Mouse (Mus musculus) lung, postnatal 0 days (tissue): Measurements from ENCODE around the gene Efl1. TPM values are rescaled to one million over a fixed set of nuclear protein-coding genes. Genes with fewer than 3 reads are reported as not detected.
A peak's percentile ranks its signal among the peaks of the same experiment; 100 is the strongest.

Experiments
- ATAC-seq: fragments of 200-750 bp; cut with Nextera tagmentation; 2 replicates; pipeline ENCODE4 v1.8.0; 2017; ENCODE audit warnings: moderate library complexity
- DNase-seq: peaks from one replicate; pipeline ENCODE4 v3.0.0-alpha.2; 2016; ENCODE audit warnings: low spot score
- H3K27ac ChIP-seq: fragments of 300-500 bp; sonication (generic); 2 replicates; pipeline ENCODE4 v1.5.1; 2014; ENCODE audit warnings: antibody characterized with exemption, mild to moderate bottlenecking, low read length, mixed read lengths
- H3K27me3 ChIP-seq: fragments of 300-500 bp; sonication (generic); replicated peaks from 2 replicates; pipeline ENCODE4 v1.6.1; 2014; ENCODE audit warnings: low read length, mixed read lengths; ENCODE audit not compliant: insufficient read depth
- H3K36me3 ChIP-seq: fragments of 300-500 bp; sonication (generic); 2 replicates; pipeline ENCODE4 v1.6.1; 2014; ENCODE audit warnings: low read length, mixed read lengths; ENCODE audit not compliant: insufficient read depth
- H3K4me1 ChIP-seq: fragments of 300-500 bp; sonication (generic); 2 replicates; pipeline ENCODE4 v1.6.1; 2014; ENCODE audit warnings: antibody characterized with exemption, low read depth, low read length, mixed read lengths; ENCODE audit not compliant: insufficient read depth
- H3K4me2 ChIP-seq: fragments of 300-500 bp; sonication (generic); replicated peaks from 2 replicates; pipeline ENCODE4 v1.6.1; 2014; ENCODE audit warnings: low read depth, mild to moderate bottlenecking, low read length, moderate library complexity, mixed read lengths
- H3K4me3 ChIP-seq: fragments of 300-500 bp; sonication (generic); 2 replicates; pipeline ENCODE4 v1.5.1; 2014; ENCODE audit warnings: low read depth, low read length
- H3K9ac ChIP-seq: fragments of 300-500 bp; sonication (generic); replicated peaks from 2 replicates; pipeline ENCODE4 v1.6.1; 2014; ENCODE audit warnings: low read depth, mild to moderate bottlenecking
- H3K9me3 ChIP-seq: fragments of 300-500 bp; sonication (generic); 2 replicates; pipeline ENCODE4 v1.6.1; 2016; ENCODE audit warnings: low read length, mixed read lengths
- CTCF ChIP-seq: IDR thresholded peaks from 2 replicates; pipeline ENCODE4 v1.5.1; 2016; ENCODE audit warnings: antibody characterized with exemption, mild to moderate bottlenecking
- EP300 ChIP-seq: IDR thresholded peaks from 2 replicates; pipeline ENCODE4 v1.6.1; 2016; ENCODE audit warnings: antibody characterized with exemption, mild to moderate bottlenecking, control low read depth
- WGBS: fragments of 180-500 bp; shearing (Covaris S2); extraction: QIAGEN DNeasy Blood & Tissue Kit; methylation state at CpG from one replicate; pipeline ENCODE4 v1.1.7; 2014; 5-methylcytosine and 5-hydroxymethylcytosine counted together
- polyA plus RNA-seq: library from polyadenylated mRNA; unstranded; fragments of >200 nt; fragmentation: Nextera tagmentation; extraction: Ambion mirVana; gene quantifications from 2 replicates; pipeline ENCODE4 v1.2.1, GENCODE M21; 2015

Gene Efl1
- polyA plus RNA-seq, 1 experiment from 2014 or later: 13.9 TPM

GRCm38 (mm10) chr7:82733118-82733517 lies 84.7 kb downstream of the Efl1 start:
- no peak overlapping the region for H3K4me3 ChIP-seq
- H3K9me3 ChIP-seq: no peaks in the 10 kb centered on the region
- no peaks in the 10 kb centered on the region for H3K4me1 ChIP-seq
- ATAC-seq (no peak), DNase-seq (no peak)
- H3K27ac ChIP-seq: no peak overlapping the region
- TF ChIP-seq EP300 (no peak), CTCF (no peak)
- no peak overlapping the region for H3K4me2 ChIP-seq
- 77% methylated on average over 5 of the region's 5 CpGs for WGBS
- no peaks in the 10 kb centered on the region for H3K36me3 ChIP-seq
- no peaks in the 10 kb centered on the region for H3K27me3 ChIP-seq
- no peak overlapping the region for H3K9ac ChIP-seq

- Histone ChIP-seq H3K9ac (no peak overlapping the region), H3K36me3 (no peaks in the 10 kb centered on the region), H3K27ac (no peak overlapping the region), H3K4me3 (no peak overlapping the region), H3K9me3 (no peaks in the 10 kb centered on the region), H3K27me3 (no peaks in the 10 kb centered on the region), H3K4me2 (no peak overlapping the region), H3K4me1 (no peaks in the 10 kb centered on the region)
- 45% methylated on average over 6 of the region's 6 CpGs for WGBS
- DNase-seq: no peak
- no peak for ATAC-seq
- TF ChIP-seq CTCF (no peak), EP300 (no peak)
Measured at GRCm38 (mm10) chr7:82733995-82734394, 85.6 kb downstream of the Efl1 start.

DNA sequence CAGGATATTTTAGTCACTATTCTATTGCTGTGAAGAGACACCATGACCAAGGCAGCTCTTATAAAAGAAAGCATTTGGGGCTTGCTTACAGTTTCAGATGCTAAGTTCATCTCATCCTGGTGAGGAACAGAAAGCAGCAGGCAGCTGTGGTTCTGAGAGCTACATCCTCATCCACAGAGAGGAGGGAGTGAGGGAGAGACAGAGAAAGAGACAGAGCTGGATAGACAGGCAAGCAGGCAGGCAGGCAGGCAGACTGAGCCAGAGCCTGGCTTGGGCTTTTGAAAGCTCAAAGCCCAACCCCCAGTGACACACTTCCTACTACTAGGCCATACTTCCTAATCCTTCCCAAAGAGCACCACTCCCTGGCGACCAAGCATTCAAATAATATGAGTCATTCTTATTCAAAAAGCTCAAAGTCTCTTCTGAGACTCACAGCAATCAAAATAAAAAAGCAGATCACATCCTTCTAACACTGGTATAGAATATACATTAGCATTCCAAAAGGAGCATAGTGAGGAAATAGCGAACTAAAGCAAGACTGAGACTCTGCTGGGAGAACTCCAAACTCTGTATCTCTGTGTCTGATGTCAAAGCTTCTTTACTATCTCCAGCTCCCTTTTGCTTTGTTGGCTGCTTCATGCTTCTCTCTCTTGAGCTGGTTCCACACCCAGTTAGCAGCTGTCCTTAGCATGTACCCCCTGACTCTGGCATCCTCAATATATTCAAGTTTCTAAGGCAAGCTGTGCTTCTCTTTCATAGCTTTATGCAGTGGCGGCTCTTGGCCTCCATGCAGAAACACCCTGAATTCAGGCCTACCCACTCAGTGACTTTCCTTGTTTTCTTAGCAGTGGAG lies 86.6 kb downstream of the Efl1 start:
- DNase-seq (no peak), ATAC-seq (no peak)
- H3K4me2 ChIP-seq: no peak overlapping the region
- H3K36me3 ChIP-seq: no peaks in the 10 kb centered on the region
- H3K9me3 ChIP-seq: no peaks in the 10 kb centered on the region
- no peaks in the 10 kb centered on the region for H3K27me3 ChIP-seq
- no peak overlapping the region for H3K4me3 ChIP-seq
- H3K9ac ChIP-seq: no peak overlapping the region
- H3K27ac ChIP-seq: no peak overlapping the region
- WGBS: 83% methylated on average over 3 of the region's 3 CpGs
- H3K4me1 ChIP-seq: no peaks in the 10 kb centered on the region
- no peak for TF ChIP-seq CTCF
- TF ChIP-seq EP300: no peak

DNA sequence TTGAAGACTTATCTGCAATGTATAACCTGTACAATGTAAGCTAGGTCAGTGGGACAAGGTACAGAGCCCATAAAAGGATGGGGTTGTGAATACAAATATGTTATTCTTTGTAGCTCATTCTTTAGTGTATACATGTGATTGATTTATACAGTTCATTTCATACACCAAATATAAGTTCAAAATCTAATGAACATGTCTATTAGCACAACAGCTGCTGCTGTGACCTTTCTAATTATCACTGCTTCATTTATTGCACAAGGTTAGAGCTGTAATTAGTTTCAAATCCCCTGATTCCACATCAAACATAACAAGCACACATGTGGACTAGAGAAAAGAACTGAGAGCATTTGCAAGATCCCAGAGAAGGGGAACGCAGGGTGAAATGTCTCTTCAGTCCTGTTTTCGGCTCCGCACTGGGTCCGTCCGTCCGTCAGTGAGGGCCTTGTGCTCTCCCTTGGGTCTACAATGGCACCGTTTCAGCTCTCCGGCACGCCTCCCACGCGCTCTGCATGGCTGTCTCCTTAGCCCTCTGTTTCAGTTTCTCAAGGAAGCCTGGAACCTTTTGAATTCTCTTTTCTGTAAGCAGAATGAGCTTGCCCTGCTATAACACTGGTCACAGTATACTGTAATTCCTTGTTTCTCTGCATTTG lies 94.8 kb downstream of the Efl1 start:
- H3K9ac ChIP-seq: no peak overlapping the region
- H3K9me3 ChIP-seq: no peaks in the 10 kb centered on the region
- no peaks in the 10 kb centered on the region for H3K4me1 ChIP-seq
- ATAC-seq (no peak), DNase-seq (no peak)
- TF ChIP-seq EP300 (no peak), CTCF (no peak)
- H3K4me3 ChIP-seq: no peak overlapping the region
- H3K36me3 ChIP-seq: no peaks in the 10 kb centered on the region
- no peak overlapping the region for H3K27ac ChIP-seq
- no peak overlapping the region for H3K4me2 ChIP-seq
- no peaks in the 10 kb centered on the region for H3K27me3 ChIP-seq
- 87% methylated on average over 11 of the region's 11 CpGs for WGBS

- Histone ChIP-seq H3K27ac (no peak overlapping the region), H3K9ac (no peak overlapping the region), H3K4me1 (peaks cover 6% of the 10 kb centered on the region; the same call in 1 of the 2 replicates), H3K36me3 (no peaks in the 10 kb centered on the region), H3K4me3 (no peak overlapping the region), H3K9me3 (no peaks in the 10 kb centered on the region), H3K27me3 (no peaks in the 10 kb centered on the region), H3K4me2 (no peak overlapping the region)
- WGBS: 80% methylated on average over 18 of the region's 18 CpGs
- no peak for TF ChIP-seq EP300
- no peak for TF ChIP-seq CTCF
- DNase-seq (no peak), ATAC-seq (no peak)
Measured at GRCm38 (mm10) chr7:82744167-82744715, 95.8 kb downstream of the Efl1 start.

GRCm38 (mm10) chr7:82748812-82749211 lies 100.4 kb downstream of the Efl1 start:
- no peak overlapping the region for H3K27ac ChIP-seq
- TF ChIP-seq EP300 (no peak), CTCF (no peak)
- H3K27me3 ChIP-seq: no peaks in the 10 kb centered on the region
- DNase-seq (peak; percentile 27), ATAC-seq (peak; percentile 27; the same call in 1 of the 2 replicates)
- H3K4me2 ChIP-seq: no peak overlapping the region
- H3K36me3 ChIP-seq: no peaks in the 10 kb centered on the region
- no peak overlapping the region for H3K4me3 ChIP-seq
- no peaks in the 10 kb centered on the region for H3K9me3 ChIP-seq
- H3K4me1 ChIP-seq: peaks cover 7% of the 10 kb centered on the region; the same call in 1 of the 2 replicates
- no peak overlapping the region for H3K9ac ChIP-seq
- WGBS: 53% methylated on average over 2 of the region's 2 CpGs
